Mouse (Mus musculus) C2C12 (cell line): ENCODE measurements at regions not wholly inside any gene's neighbourhood (a gene's known extent, or its start where the extent isn't known, plus 50 kb on each side); places are given as distances from the start of the nearest gene placed in this dataset.

Source experiments
- H3K27me3 ChIP-seq: one replicate; pipeline ENCODE4 v1.6.1; 2011; ENCODE audit not compliant: control insufficient read depth, insufficient read depth, insufficient read length
- H3K36me3 ChIP-seq: one replicate; pipeline ENCODE4 v1.6.1; 2011; ENCODE audit not compliant: control insufficient read depth, insufficient read depth
- H3K4me3 ChIP-seq: one replicate; pipeline ENCODE4 v1.5.1; 2011; ENCODE audit warnings: mild to moderate bottlenecking, control low read depth; ENCODE audit not compliant: poor library complexity, insufficient read depth, severe bottlenecking
- H3K79me2 ChIP-seq: one replicate; pipeline ENCODE4 v1.6.1; 2011; ENCODE audit not compliant: control insufficient read depth, insufficient read depth
- H3K79me3 ChIP-seq: one replicate; pipeline ENCODE4 v1.6.1; 2011; ENCODE audit warnings: low read depth, control low read depth
- H3ac ChIP-seq: one replicate; pipeline ENCODE3; 2011; ENCODE audit warnings: low read depth; ENCODE audit not compliant: control insufficient read depth, insufficient read length
- CEBPB ChIP-seq: IDR thresholded peaks from one replicate; pipeline ENCODE4 v1.6.1; 2011; ENCODE audit warnings: low read depth, mild to moderate bottlenecking, control low read depth, moderate library complexity
- CTCF ChIP-seq: IDR thresholded peaks from one replicate; pipeline ENCODE4 v1.5.1; 2011; ENCODE audit not compliant: control insufficient read depth, insufficient read depth, insufficient read length
- FOSL1 ChIP-seq: IDR thresholded peaks from one replicate; pipeline ENCODE4 v1.8.0; 2011; ENCODE audit warnings: mild to moderate bottlenecking, low read length; ENCODE audit not compliant: poor library complexity, insufficient read depth, severe bottlenecking
- MAX ChIP-seq: IDR thresholded peaks from one replicate; pipeline ENCODE4 v1.6.1; 2011; ENCODE audit warnings: mild to moderate bottlenecking, control low read depth
- MYOD1 ChIP-seq: IDR thresholded peaks from one replicate; pipeline ENCODE4 v1.6.1; 2011; ENCODE audit warnings: low read depth; ENCODE audit not compliant: control insufficient read depth, insufficient read length
- MYOG ChIP-seq: IDR thresholded peaks from one replicate; pipeline ENCODE4 v1.6.1; 2011; ENCODE audit not compliant: control insufficient read depth, insufficient read length; ENCODE audit errors: extremely low read depth
- USF1 ChIP-seq: IDR thresholded peaks from one replicate; pipeline ENCODE4 v1.6.1; 2011; ENCODE audit warnings: low read depth, mild to moderate bottlenecking, control low read depth, moderate library complexity

GRCm38 (mm10) chr4:55808501-55808900 lies 276.2 kb upstream of the Klf4 start:
- H3K79me2 ChIP-seq = no peaks in the 10 kb centered on the region
- peaks cover 5% of the 10 kb centered on the region for H3K27me3 ChIP-seq
- no peaks in the 10 kb centered on the region for H3K79me3 ChIP-seq
- TF ChIP-seq USF1 (no peak), CEBPB (no peak), MYOG (no peak), MYOD1 (no peak), MAX (no peak), CTCF (no peak), FOSL1 (no peak)
- H3K4me3 ChIP-seq = no peak overlapping the region
- no peak overlapping the region for H3ac ChIP-seq
- H3K36me3 ChIP-seq = no peaks in the 10 kb centered on the region

GRCm38 (mm10) chr4:55806799-55807198 lies 274.5 kb upstream of the Klf4 start:
- Histone ChIP-seq H3K79me3 (no peaks in the 10 kb centered on the region), H3K79me2 (no peaks in the 10 kb centered on the region), H3K27me3 (peaks cover 5% of the 10 kb centered on the region), H3K4me3 (no peak overlapping the region), H3ac (no peak overlapping the region), H3K36me3 (no peaks in the 10 kb centered on the region)
- TF ChIP-seq MYOD1 (no peak), USF1 (no peak), CTCF (no peak), MAX (no peak), MYOG (no peak), CEBPB (no peak), FOSL1 (no peak)

DNA sequence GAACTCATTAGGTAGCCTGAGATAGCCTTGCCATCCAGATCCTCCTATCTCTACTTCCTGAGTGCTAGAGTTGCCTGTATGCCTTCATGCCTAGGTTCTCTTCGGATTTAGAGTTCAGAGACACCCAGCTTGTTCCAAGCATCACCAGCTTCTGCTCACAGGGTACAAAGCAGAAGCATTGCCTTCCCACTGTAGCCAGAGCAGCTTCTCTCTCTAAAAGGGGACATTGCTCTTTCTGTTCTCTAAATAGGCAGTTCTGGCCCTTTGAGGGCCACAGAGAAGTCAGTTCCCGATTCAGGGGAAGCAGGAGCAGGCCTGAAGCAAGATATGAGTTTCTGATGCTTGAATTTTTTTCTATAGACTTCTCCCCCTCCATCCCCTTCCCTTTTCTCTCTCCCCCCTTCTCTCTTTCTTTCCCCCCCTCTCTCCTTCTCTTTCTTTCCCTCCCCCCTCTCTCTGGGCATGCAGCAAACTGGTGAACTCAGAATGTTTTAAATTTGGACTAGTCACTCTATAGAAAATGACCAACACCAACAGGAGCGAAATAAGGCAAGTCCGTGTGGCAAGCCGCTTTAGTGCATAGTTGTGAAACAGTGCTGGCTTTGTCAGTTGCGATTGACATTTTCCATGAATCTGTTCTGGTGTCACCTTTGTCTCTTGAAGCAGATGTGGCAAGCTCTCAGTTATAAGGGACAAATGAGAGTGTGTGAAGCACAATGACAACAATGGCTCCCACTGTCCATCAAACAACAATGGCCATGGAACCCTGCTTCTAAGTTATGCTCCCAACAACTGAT lies 273.2 kb upstream of the Klf4 start:
- Histone ChIP-seq H3K79me3 (no peaks in the 10 kb centered on the region), H3ac (no peak overlapping the region), H3K27me3 (peaks cover 5% of the 10 kb centered on the region), H3K36me3 (no peaks in the 10 kb centered on the region), H3K79me2 (no peaks in the 10 kb centered on the region), H3K4me3 (no peak overlapping the region)
- TF ChIP-seq CTCF (no peak), MYOG (no peak), MYOD1 (no peak), USF1 (no peak), MAX (no peak), FOSL1 (no peak), CEBPB (no peak)

DNA sequence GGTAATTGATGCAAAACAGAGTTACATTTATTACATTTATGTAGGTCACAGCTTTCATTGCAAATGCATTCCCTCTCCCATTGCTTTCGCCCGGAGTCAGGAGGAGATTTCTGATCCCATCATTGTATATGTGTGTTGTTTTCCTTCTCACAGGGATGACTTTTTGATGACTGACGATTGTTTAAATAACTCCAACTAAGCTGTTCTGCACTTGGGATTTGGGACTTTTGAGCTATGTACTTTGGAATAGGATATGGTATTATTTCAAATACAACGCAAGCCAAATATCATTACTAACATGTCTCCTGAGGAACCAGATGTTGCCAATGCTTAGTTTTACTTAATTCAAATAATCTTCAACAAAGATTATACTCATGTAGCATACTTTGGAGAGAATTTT lies 269.8 kb upstream of the Klf4 start:
- no peak overlapping the region for H3K4me3 ChIP-seq
- H3K79me2 ChIP-seq = no peaks in the 10 kb centered on the region
- TF ChIP-seq USF1 = no peak
- TF ChIP-seq CEBPB = no peak
- no peak for TF ChIP-seq MYOG
- TF ChIP-seq FOSL1 = no peak
- TF ChIP-seq CTCF = no peak
- TF ChIP-seq MAX = no peak
- no peak for TF ChIP-seq MYOD1
- no peaks in the 10 kb centered on the region for H3K36me3 ChIP-seq
- no peaks in the 10 kb centered on the region for H3K79me3 ChIP-seq
- H3ac ChIP-seq = no peak overlapping the region
- H3K27me3 ChIP-seq = no peaks in the 10 kb centered on the region

GRCm38 (mm10) chr4:55798099-55798498 lies 265.8 kb upstream of the Klf4 start:
- no peak for TF ChIP-seq MAX
- no peak for TF ChIP-seq MYOG
- no peak for TF ChIP-seq MYOD1
- no peaks in the 10 kb centered on the region for H3K36me3 ChIP-seq
- no peaks in the 10 kb centered on the region for H3K79me2 ChIP-seq
- H3K4me3 ChIP-seq = no peak overlapping the region
- H3K79me3 ChIP-seq = no peaks in the 10 kb centered on the region
- no peak overlapping the region for H3ac ChIP-seq
- no peaks in the 10 kb centered on the region for H3K27me3 ChIP-seq

DNA sequence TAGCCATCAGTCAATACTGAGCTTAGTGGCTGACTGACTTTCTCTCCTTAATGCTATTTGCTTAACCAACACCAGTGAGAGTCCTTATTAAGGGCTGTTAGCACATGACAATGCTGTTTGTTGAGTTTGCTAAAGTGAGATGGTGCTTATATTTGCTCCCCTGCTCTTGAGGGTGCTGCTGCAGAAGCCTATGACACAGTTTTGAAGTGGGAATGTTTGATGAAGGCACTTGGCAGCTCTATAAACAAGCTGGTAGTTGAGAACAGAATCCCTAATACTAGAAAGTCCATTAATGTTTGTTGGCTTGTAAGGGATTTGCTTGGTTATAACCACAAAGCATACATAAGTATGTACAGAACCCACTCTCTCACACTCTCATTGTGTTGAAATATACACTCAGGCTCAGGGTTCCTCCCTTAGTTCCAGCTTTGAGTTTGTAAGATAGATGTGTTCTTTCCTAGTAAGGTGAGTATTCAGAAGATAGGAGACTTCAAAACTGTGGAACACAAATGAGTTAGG lies 249.1 kb upstream of the Klf4 start:
- Histone ChIP-seq H3K79me3 (no peaks in the 10 kb centered on the region), H3K36me3 (no peaks in the 10 kb centered on the region), H3K27me3 (no peaks in the 10 kb centered on the region), H3ac (no peak overlapping the region), H3K79me2 (no peaks in the 10 kb centered on the region), H3K4me3 (no peak overlapping the region)
- TF ChIP-seq USF1 (no peak), FOSL1 (no peak), MAX (no peak), CEBPB (no peak), MYOD1 (no peak), CTCF (no peak), MYOG (no peak)
